Mouse (Mus musculus) heart, adult 2 months (tissue): ENCODE data around the gene Aldh18a1.

ENCODE experiments used
- CTCF ChIP-seq: fragments of 200-600 bp; IDR thresholded peaks from 2 replicates; pipeline ENCODE4 v1.8.1; 2022; ENCODE audit warnings: antibody characterized with exemption, mild to moderate bottlenecking, moderate library complexity
- EP300 ChIP-seq: fragments of 200-500 bp; IDR thresholded peaks from 2 replicates; pipeline ENCODE4 v1.6.1; 2011; ENCODE audit warnings: low read depth, low read length, control low read depth; ENCODE audit not compliant: insufficient read depth

DNA sequence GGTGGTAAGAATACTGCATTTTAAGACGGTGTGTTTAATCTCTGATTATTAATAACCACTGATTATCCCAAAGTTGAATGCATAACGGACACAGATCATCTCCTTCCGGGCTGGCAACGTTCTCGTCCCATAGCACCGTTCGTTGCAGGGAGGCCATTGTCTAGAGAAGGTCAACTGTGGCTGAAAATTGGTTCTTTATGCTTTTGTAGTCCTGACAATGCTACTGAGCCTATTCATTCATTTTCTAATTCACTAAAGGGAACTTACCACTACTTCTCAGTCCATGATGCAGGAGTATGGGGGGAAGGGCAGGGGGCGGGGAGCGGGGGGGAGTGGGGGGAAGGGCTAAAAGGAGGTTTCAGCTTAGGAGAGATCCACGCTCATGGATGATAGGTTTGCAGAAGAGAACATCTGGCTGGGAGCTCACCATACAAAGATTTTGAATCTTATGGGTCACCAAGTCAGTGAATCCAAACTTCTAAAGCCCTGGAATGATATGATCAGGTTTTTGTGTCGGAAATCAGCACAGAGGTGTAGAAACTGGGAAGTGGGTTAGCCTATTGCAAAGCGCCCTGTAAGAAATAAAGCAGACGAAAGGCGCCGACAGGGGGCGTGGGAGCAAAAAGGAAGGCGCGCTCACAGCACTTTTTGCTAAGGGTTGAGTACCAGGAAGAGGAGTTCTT is 725 bp upstream of the Aldh18a1 start:
- TF ChIP-seq CTCF (peak; percentile 83), EP300 (no peak)
